Mouse (Mus musculus) embryonic facial prominence, embryonic 13.5 days (tissue): ENCODE results near the gene Azin2. TPM values are rescaled to one million over a fixed set of nuclear protein-coding genes. Genes with fewer than 3 reads are reported as not detected.
A peak's percentile ranks its signal among the peaks of the same experiment; 100 is the strongest.

Source experiments
- ATAC-seq: fragments of 200-750 bp; cut with Nextera tagmentation; 2 replicates; pipeline ENCODE4 v1.8.0; 2017; ENCODE audit warnings: low read depth; ENCODE audit not compliant: insufficient number of reproducible peaks, insufficient read depth, low FRiP score, low TSS enrichment
- H3K27ac ChIP-seq: fragments of 300-500 bp; sonication (generic); 2 replicates; pipeline ENCODE4 v1.5.1; 2015; ENCODE audit warnings: moderate library complexity, mild to moderate bottlenecking, inconsistent platforms
- H3K27me3 ChIP-seq: fragments of 300-500 bp; sonication (generic); 2 replicates; pipeline ENCODE4 v1.6.1; 2015; ENCODE audit warnings: mild to moderate bottlenecking, inconsistent platforms
- H3K36me3 ChIP-seq: fragments of 300-500 bp; sonication (generic); 2 replicates; pipeline ENCODE4 v1.6.1; 2015; ENCODE audit warnings: mild to moderate bottlenecking, inconsistent platforms
- H3K4me1 ChIP-seq: fragments of 300-500 bp; sonication (generic); 2 replicates; pipeline ENCODE4 v1.6.1; 2015; ENCODE audit warnings: inconsistent platforms
- H3K4me2 ChIP-seq: fragments of 300-500 bp; sonication (generic); 2 replicates; pipeline ENCODE4 v1.6.1; 2015; ENCODE audit warnings: moderate library complexity, mild to moderate bottlenecking, inconsistent platforms
- H3K4me3 ChIP-seq: fragments of 300-500 bp; sonication (generic); 2 replicates; pipeline ENCODE4 v1.5.1; 2015; ENCODE audit warnings: mild to moderate bottlenecking, inconsistent platforms
- H3K9ac ChIP-seq: fragments of 300-500 bp; sonication (generic); 2 replicates; pipeline ENCODE4 v1.6.1; 2015; ENCODE audit warnings: mild to moderate bottlenecking, inconsistent platforms
- H3K9me3 ChIP-seq: fragments of 300-500 bp; sonication (generic); 2 replicates; pipeline ENCODE4 v1.6.1; 2016; ENCODE audit warnings: inconsistent platforms
- WGBS: fragments of 180-500 bp; shearing (Covaris S2); methylation state at CpG from one replicate; pipeline ENCODE4 v1.1.7; 2015; ENCODE audit warnings: mixed read lengths; 5-methylcytosine and 5-hydroxymethylcytosine counted together
- polyA plus RNA-seq: library from polyadenylated mRNA; unstranded; fragments of >200 nt; fragmentation: Nextera tagmentation; extraction: Ambion mirVana; gene quantifications from 2 replicates; pipeline ENCODE4 v1.2.1, GENCODE M21; 2015

The Azin2 gene
- 31.5 and 36.3 TPM in 2 replicates for polyA plus RNA-seq

GRCm38 (mm10) chr4:128962029-128962925 is at the start of gene Azin2:
Gene Azin2 (minus strand): TSS chr4:128962442.
- WGBS: under 1% methylated on average over 72 of the region's 72 CpGs
- peak within 1 kb of the TSS; percentile 66 for H3K4me3 ChIP-seq
- peak within 1 kb of the TSS; percentile 92 for H3K27ac ChIP-seq
- peak within 1 kb of the TSS; percentile 85 for H3K9ac ChIP-seq
- peak; percentile 90 for ATAC-seq
- H3K4me1 ChIP-seq: peaks cover 57% of the 10 kb centered on the region
- H3K9me3 ChIP-seq: no peaks in the 10 kb centered on the region
- H3K4me2 ChIP-seq: peak within 1 kb of the TSS; percentile 75
- H3K27me3 ChIP-seq: no peaks in the 10 kb centered on the region
- H3K36me3 ChIP-seq: no peaks in the 10 kb centered on the region

DNA sequence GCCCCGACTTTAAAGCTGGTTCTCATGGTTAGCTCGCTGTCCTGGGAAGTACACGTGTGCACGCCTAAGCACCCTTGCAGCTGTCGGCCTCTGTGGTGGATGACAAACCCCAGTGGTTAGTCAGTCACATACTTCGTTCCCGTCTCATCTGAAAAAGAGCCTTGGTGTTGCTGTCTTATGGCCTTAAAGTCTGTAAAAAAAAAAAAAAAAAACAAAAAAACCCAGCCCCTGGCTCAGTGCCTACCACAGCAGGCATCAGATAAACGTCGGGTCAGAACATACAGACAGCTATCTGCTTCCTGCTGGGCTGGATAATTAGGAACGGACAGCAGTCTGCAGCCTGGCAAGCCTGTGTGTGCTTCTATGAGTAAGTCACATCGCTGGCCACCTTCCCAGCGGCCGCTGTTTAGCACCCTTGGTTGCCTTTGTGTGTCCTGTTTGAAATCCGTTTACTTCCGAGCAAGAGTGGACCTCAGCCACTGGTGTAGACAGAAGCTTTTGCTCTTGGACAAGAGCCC is 49.4 kb upstream of the Azin2 start:
- peaks cover 24% of the 10 kb centered on the region for H3K4me1 ChIP-seq
- H3K9ac ChIP-seq: 0 out of 2 replicates have a peak overlapping the region, but pooled peaks have one; percentile 27
- no peaks in the 10 kb centered on the region for H3K9me3 ChIP-seq
- no peaks in the 10 kb centered on the region for H3K27me3 ChIP-seq
- H3K4me3 ChIP-seq: no peak overlapping the region
- 59% methylated on average over 15 of the region's 15 CpGs for WGBS
- H3K36me3 ChIP-seq: peaks cover 48% of the 10 kb centered on the region
- no peak for ATAC-seq
- no peak overlapping the region for H3K4me2 ChIP-seq
- peak overlapping the region; percentile 57; the same call in 1 of the 2 replicates for H3K27ac ChIP-seq

GRCm38 (mm10) chr4:129009521-129009920 is 47.3 kb upstream of the Azin2 start:
- ATAC-seq: no peak
- Histone ChIP-seq H3K27me3 (no peaks in the 10 kb centered on the region), H3K9me3 (no peaks in the 10 kb centered on the region), H3K27ac (no peak overlapping the region), H3K4me1 (0 out of 2 replicates have a peak, but pooled peaks cover 8% of the 10 kb centered on the region), H3K9ac (no peak overlapping the region), H3K4me3 (no peak overlapping the region), H3K4me2 (no peak overlapping the region), H3K36me3 (peaks cover 64% of the 10 kb centered on the region)
- 72% methylated on average over 5 of the region's 5 CpGs for WGBS

GRCm38 (mm10) chr4:129008672-129009071 is 46.4 kb upstream of the Azin2 start:
- no peak overlapping the region for H3K27ac ChIP-seq
- H3K9me3 ChIP-seq: no peaks in the 10 kb centered on the region
- peaks cover 69% of the 10 kb centered on the region for H3K36me3 ChIP-seq
- H3K4me1 ChIP-seq: 0 out of 2 replicates have a peak, but pooled peaks cover 8% of the 10 kb centered on the region
- H3K9ac ChIP-seq: no peak overlapping the region
- H3K4me3 ChIP-seq: no peak overlapping the region
- WGBS: 79% methylated on average over 3 of the region's 3 CpGs
- ATAC-seq: no peak
- H3K27me3 ChIP-seq: no peaks in the 10 kb centered on the region
- no peak overlapping the region for H3K4me2 ChIP-seq

GRCm38 (mm10) chr4:129008006-129008519 is 45.8 kb upstream of the Azin2 start:
- WGBS: 86% methylated on average over 12 of the region's 12 CpGs
- Histone ChIP-seq H3K4me3 (no peak overlapping the region), H3K9ac (no peak overlapping the region), H3K9me3 (no peaks in the 10 kb centered on the region), H3K36me3 (peaks cover 76% of the 10 kb centered on the region), H3K4me2 (no peak overlapping the region), H3K4me1 (0 out of 2 replicates have a peak, but pooled peaks cover 8% of the 10 kb centered on the region), H3K27me3 (no peaks in the 10 kb centered on the region), H3K27ac (no peak overlapping the region)
- ATAC-seq: no peak

GRCm38 (mm10) chr4:129003720-129004119 is 41.5 kb upstream of the Azin2 start:
- Histone ChIP-seq H3K36me3 (peaks cover 90% of the 10 kb centered on the region), H3K9ac (no peak overlapping the region), H3K4me2 (no peak overlapping the region), H3K27ac (no peak overlapping the region), H3K27me3 (no peaks in the 10 kb centered on the region), H3K9me3 (no peaks in the 10 kb centered on the region), H3K4me1 (peaks cover 4% of the 10 kb centered on the region), H3K4me3 (no peak overlapping the region)
- WGBS: 87% methylated on average over 8 of the region's 8 CpGs
- no peak for ATAC-seq

- Histone ChIP-seq H3K4me2 (no peak overlapping the region), H3K4me1 (peaks cover 26% of the 10 kb centered on the region), H3K9me3 (no peaks in the 10 kb centered on the region), H3K27ac (no peak overlapping the region), H3K27me3 (no peaks in the 10 kb centered on the region), H3K4me3 (no peak overlapping the region), H3K36me3 (peaks cover 73% of the 10 kb centered on the region), H3K9ac (no peak overlapping the region)
- WGBS: 91% methylated on average over 3 of the region's 3 CpGs
- ATAC-seq: no peak
Observed at GRCm38 (mm10) chr4:129000786-129001185, 38.5 kb upstream of the Azin2 start.

DNA sequence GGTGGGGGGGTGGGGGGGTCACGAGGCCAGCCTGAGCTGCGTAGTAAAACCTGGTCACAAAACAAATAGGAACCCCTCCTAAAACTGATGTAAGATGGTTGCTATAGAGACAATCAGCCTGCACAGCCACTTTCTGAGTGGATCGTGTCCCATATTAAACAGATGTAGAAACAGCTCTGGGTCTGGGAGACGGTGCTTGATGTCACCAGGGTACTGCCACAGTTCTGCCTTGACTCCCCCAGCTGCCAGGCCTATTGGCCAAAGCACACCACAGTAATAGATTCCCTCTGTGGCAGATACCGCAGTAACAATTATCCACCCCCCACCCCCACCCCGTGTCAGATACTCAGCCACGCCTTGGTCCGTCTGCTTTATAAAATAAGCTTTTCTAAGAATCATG is 36.2 kb upstream of the Azin2 start:
- Histone ChIP-seq H3K36me3 (peaks cover 58% of the 10 kb centered on the region), H3K9me3 (no peaks in the 10 kb centered on the region), H3K27me3 (no peaks in the 10 kb centered on the region), H3K4me2 (no peak overlapping the region), H3K9ac (no peak overlapping the region), H3K4me1 (peaks cover 40% of the 10 kb centered on the region), H3K4me3 (no peak overlapping the region), H3K27ac (no peak overlapping the region)
- WGBS: 63% methylated on average over 8 of the region's 8 CpGs
- ATAC-seq: no peak

DNA sequence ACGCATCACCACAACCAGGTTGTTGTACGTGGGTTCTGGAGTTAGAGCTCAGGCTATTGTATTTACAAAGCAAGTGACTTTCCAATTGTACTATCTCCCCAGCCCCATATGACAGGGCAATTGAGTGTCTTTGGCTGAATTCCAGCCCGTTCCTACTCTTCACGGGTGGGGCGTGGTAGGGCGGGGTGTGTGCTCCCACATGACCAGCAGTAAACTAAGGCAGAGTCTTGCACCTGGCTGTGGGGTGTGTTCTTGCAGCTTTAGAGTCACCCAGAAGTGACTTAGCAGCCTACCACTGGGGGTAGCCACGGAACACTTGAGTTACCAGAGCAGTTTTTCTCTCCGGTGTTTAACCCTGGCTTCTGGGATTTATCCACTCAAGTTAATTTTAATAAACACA is 35.0 kb upstream of the Azin2 start:
- Histone ChIP-seq H3K9ac (0 out of 2 replicates have a peak overlapping the region, but pooled peaks have one; percentile 8), H3K9me3 (no peaks in the 10 kb centered on the region), H3K27me3 (no peaks in the 10 kb centered on the region), H3K4me3 (no peak overlapping the region), H3K4me1 (peaks cover 44% of the 10 kb centered on the region), H3K27ac (peak overlapping the region; percentile 28; the same call in 1 of the 2 replicates), H3K36me3 (peaks cover 47% of the 10 kb centered on the region), H3K4me2 (no peak overlapping the region)
- WGBS: 73% methylated on average over 8 of the region's 8 CpGs
- no peak for ATAC-seq

- Histone ChIP-seq H3K36me3 (peaks cover 27% of the 10 kb centered on the region), H3K27me3 (no peaks in the 10 kb centered on the region), H3K9me3 (no peaks in the 10 kb centered on the region), H3K4me1 (peaks cover 44% of the 10 kb centered on the region), H3K27ac (no peak overlapping the region), H3K9ac (no peak overlapping the region), H3K4me3 (no peak overlapping the region), H3K4me2 (no peak overlapping the region)
- no peak for ATAC-seq
- WGBS: 86% methylated on average over 7 of the region's 7 CpGs
Observed at GRCm38 (mm10) chr4:128995238-128995637, 33.0 kb upstream of the Azin2 start.

DNA sequence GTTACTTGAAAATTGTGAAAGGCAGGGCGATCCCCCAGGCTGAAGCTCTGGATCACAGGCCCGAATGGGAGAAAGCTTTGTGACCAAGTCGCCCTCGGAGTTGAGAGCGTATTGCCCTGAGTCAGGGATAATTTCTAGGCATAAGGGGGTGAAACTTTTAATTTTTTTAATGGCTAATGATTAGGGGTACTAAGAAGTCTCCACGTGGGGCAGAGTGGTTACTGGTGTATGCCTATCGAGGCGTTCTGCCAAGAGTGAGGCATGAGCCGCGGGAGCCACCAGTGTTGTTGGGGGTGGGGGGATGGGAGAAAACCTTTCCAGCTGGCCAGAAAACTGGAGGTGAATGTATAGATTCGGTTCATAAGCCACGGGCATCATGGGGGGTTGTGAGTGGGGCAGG is 31.4 kb upstream of the Azin2 start:
- WGBS: 2% methylated on average over 12 of the region's 12 CpGs
- no peaks in the 10 kb centered on the region for H3K9me3 ChIP-seq
- H3K9ac ChIP-seq: peak overlapping the region; percentile 88
- ATAC-seq: no peak
- H3K27me3 ChIP-seq: no peaks in the 10 kb centered on the region
- peaks cover 39% of the 10 kb centered on the region for H3K4me1 ChIP-seq
- peaks cover 14% of the 10 kb centered on the region; the same call in 1 of the 2 replicates for H3K36me3 ChIP-seq
- peak overlapping the region; percentile 97 for H3K4me3 ChIP-seq
- peak overlapping the region; percentile 86 for H3K4me2 ChIP-seq
- peak overlapping the region; percentile 78 for H3K27ac ChIP-seq
